Mouse (Mus musculus) layer of hippocampus, adult 8-10 months (tissue): ENCODE measurements around the gene Satb1. TPM values are rescaled to one million over a fixed set of nuclear protein-coding genes. Genes with fewer than 3 reads are reported as not detected.

Experiments used
- DNase-seq, 2 experiments: peaks; one replicate each; pipeline ENCODE4 v3.0.0; 2022; ENCODE audit warnings: low spot score in 2 of 2
- total RNA-seq, 4 experiments: library from RNA; stranded (reverse); gene quantifications; 2 replicates each; pipeline ENCODE4 v1.2.4; 2022

Satb1 gene
- total RNA-seq, 4 experiments from 2014 or later = 82.6 to 97.6 (median 91.6) TPM

DNA sequence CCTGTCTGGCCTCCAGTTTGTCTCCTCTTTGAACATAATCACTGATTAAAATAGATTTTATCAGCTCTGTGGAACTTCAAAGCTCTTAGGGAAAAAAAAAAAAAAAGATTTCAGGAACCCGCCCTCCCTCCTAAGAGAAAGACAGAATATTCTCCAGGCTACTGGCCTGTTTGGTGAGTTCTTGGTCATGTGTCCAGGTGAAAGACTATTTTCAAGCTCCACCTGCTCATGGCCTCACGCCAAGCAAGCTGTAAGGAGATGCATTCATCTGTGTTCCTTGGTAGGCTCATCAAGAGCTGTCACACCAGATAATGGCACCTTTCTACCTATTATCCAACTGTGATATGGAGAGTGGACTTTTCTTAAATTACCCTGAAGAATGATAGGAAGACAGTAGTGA is 54.1 kb downstream of the Satb1 start:
- no peak for DNase-seq

DNA sequence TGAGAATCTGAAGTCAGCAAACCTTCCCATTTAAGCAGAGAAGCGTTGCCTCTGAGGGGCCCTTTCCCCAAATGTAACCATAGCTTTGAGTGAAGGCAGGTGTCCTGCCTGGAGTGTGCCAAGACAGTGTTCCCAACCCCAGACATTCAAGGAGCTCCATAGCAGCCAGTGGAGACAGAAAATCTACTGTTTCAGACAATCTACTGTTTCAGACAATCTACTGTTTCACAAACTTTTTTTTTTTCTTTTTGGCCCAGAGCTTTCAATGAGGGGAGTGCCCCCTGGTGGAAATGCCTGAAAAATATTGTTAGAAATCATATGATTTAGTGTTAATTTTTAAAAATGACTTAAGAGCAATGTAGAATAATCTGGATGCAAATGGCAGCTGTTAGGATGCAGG is 55.3 kb downstream of the Satb1 start:
- DNase-seq = no peak

DNA sequence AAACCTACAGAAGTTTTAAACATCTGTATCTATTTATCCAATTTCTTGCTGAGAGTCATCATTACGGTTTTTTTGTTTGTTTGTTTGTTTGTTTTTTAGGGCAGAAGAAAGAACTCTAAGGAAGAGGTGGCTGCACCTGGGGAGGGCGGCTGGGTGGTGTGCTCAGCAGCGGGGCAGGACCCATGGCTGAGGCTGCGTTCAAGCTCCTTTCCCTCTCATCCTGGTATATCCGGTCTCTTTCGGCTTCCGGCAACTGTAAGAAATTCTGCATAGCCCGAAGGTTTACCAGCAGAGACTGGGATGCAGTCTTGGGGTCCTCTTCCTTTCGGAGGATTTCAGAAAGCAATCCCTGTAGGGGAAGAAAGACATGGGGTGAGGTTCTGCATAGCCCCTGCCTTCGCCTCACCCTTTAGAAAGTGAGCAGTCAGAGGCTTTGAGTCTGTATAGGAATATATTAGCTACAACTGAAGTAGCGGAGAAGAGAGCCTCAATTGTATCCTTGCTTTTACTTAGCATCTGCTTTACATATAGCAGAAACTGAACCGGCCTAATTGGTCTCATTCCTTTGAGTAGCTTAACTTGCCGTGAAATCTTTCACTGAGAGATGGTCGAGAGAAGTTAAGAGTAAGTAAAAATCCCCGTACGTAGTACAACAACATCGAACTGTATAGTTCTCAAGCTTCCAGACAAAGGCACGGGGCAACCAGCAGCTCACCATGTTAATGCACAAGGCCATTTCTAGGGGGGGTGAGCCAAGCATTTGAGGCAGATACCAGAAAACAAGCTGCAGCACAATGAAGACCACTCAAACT is 57.8 kb downstream of the Satb1 start:
- DNase-seq = no peak

DNA sequence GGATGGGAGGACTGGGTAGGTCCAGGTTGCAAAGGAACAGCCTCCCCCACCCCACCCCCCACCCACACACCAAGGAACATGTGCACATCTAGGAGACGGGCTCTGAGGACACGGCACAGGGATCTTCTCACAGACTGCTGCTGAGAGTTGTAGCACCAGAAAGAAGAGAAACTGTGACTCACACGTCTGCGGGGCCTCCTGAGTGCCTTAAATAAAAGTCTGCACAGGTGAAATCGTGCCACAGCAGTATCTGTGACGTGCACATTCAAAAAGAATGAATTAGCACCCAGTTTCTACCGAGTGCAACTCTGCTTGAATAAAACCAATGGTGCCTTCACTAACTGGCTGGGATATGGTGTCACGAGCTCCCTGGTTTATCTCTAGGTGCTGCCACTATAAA is 69.5 kb downstream of the Satb1 start:
- DNase-seq = no peak

DNA sequence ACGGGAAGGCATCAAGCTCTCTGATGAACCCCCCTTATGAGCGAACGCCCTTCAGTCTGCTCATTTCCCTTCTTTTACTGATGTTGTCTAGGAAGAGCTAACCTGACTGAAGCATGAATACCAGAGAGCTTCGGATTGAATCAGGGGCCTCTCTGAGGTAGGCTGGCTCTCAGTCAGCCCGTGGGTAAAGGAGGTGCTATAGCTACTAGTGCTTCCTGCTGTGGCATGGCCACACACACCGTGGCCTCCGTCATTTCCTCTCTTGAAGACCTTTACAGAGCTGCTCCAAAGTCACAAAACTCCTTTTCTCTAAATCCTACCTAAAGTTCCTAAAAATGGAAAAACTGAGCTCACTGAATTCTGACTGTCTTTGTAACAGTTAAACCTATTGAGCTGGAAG is 70.6 kb downstream of the Satb1 start:
- DNase-seq = no peak

DNA sequence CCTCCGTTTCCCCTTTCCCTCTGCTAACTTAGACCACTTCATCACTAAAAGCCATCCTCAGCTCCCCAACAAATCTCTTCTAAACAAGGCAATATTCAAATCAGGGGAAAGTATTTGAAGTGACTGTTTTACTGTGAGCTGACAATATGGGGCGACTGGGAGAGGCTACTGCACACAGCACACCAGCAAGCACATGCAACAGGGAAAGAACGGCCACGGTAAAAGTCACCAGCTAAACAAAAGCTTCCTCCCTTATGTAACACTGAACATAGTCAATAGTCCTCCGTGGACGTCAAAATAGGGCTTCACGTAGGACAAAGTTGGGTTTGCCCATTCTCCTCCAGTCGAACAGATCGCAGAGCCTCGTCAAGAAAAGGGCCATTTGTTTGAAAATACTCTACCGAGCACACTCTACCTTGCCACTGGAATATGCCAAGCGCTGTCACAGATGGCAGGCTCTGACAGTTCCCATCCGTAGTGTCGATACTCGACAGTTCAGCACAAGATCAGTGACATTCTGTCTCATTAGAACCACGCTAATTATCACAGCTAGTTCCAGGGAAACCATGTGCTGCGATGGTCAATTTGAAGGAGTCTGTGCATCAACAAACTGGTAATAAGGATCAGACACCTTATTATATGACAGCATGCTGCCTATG is 72.0 kb downstream of the Satb1 start:
- DNase-seq = no peak

DNA sequence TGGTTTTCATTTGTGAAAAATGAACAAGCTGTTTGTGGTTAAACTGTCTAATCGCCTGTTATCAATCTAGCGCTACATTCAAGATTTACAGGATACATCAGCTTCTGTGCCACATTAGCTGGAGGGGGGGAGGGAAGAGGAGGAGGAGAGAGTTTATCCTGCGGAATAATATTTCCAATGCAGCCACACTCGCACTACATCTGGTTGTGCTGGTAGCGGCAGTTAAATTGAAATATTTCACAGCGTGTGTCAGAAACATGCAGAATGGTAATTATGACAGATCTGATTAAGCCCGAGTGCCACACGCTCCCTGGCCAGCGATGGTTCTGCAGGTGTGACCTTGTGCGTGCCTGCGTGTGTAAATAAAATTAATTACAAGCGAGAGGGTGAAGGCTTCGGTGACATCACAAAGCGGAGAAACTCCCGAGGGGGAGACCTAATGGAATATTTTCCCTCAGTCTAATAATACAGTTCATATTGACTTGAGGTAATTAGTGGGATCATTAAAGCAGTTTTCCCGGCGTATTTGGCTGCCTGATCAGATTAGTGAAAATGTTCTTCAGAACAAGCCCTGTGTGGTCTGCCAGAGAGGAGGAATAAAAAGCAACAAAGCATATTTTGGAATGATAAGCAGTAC is 72.7 kb downstream of the Satb1 start:
- DNase-seq = no peak

DNA sequence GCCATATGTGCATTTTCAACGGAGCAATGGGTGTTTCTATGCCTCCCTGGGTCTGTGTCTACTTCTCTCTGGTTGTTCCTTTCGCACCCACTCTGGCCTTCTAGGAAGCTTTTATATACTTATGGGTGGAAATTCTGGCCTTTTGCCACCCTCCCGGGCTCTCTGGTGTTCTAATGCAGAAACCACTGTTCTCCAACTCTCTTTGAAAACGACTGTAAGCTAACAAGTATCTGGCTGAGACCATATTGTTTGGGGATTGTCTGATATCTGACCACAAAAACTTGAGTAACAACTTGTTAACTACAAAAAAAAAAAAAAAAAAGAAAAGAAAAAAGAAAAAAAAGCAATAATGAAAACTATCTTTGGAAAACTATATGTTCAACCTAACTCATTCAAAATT is 73.6 kb downstream of the Satb1 start:
- DNase-seq = no peak

DNA sequence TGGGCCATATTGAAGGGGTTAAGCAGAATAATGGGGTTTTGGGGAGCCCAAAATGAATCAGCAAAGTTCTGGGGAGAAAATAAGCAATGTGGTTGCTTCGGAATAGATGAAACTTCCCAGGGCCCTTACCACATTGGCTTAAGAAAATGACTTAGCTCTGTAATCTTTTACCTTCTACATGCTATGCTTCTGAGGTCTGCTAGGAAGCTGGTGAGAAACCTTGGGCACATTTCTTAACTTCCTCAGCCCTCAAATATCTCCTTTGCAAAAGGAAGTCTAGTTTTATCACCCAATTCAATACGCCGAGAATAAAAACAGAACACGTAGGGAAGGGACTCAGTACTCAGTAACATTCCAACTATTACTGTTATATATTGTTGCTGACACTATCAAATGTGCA is 80.9 kb downstream of the Satb1 start:
- no peak for DNase-seq

DNA sequence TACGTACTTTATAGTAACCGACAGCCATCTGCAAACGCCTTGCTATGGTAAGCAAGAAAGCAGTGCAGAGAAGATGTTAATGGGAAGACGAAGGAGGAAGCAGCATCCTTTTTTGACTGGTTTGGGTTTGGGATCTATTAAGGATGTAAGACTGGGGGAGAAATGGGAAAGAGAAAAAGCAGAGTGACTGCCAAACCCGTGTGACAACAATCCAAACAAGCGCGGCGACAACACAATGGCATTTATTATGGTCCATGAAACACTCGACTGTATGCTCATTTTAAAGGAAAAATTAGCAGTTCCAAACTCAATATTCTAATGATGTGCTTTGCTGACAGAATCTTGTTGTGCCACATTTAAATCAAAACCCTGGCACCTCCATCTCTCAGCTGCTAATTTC is 85.9 kb downstream of the Satb1 start:
- DNase-seq = no peak

DNA sequence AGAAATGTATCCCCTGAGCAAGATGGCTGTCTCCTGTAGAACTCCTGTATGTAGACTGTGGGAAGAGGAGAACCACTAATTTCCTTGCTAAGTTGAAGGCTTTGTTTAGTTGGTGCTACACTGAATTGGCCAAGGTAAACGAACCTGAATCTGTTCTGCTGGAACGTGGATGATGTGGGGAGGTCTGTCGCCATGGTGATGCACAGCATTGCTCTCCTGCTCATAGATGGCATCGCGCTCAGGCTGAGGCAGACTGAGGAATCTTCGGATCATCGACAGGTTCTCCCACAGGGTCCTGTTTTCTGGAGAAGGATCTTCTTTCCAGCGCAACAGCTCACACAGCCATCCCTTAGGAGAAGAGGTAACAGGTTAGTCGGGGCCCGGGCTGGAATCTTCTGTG is 90.6 kb downstream of the Satb1 start:
- DNase-seq = no peak

DNA sequence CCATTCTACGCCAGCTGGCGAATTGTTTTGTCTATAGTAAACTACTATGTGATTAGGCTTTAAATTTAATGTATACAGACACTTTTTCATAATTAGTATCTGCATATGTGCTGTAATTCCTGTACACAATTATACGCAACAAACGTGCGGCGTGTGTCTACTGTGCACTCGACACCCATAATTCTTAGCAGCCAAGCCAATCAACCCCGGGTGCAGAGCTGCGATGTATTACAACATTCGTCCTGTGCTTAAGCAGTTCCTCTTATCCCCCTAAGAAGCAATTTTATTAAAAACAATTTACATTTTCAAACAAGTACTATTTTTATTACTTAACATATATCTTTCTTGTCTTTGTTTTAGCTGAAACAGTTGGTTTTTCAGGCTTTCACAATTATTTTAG is 92.0 kb downstream of the Satb1 start:
- DNase-seq = no peak

DNA sequence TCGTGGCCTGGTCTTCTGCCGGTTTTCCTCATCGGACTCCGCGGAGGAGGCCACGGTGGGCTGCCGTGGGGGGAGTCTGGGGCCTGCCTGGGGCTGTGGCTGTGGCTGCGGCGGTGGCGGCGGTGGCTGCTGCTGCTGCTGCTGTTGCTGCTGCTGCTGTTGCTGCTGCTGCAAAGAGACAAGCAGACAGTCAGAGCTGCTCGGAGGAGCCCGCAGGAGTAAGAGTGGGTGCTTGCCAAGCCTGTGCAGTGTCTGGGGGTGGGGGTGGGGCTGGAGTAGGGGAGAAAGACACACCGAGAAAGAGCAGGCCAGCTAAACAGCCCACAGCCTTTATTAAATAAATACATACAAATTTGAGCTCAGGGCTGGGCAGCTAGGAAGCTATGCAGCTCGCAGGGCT is 92.8 kb downstream of the Satb1 start:
- no peak for DNase-seq

DNA sequence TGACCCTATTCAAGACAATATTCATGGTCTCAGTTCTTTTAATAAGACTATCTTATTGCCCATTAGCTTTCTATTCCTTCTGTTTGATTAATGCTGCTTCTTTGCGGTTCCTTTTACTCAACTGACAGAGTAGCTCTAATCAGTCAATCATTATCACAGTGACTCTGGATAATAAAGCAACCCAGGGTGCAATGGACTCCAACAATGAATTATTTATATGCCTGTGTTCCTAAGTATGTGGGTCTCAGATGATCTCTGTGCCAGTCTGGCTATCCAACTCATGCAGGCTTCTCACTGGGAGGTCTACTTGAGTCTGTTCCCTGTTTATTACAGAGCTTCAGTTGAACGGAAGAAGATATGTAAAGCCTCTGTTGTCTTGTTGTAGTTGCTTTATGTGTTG is 108.6 kb downstream of the Satb1 start:
- no peak for DNase-seq

DNA sequence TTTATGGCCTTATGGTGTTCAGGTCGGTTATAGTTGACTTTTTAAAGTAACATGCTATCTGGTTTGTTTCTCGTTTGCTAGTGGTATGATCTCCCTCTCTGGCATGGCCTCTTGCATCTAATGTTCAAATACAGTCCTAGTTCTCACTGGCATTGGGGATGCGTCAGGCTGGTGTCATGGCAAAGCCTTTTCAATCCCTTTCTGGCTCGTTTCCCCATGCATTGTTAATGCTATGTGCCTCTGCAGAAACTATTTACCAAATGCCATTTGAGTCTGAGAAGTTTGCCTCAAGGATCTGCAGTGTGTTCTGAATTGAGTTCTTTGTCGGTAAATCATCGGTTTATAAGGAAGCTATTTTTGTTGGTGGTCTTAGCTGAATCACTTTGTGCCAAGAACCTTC is 137.4 kb downstream of the Satb1 start:
- DNase-seq = no peak

DNA sequence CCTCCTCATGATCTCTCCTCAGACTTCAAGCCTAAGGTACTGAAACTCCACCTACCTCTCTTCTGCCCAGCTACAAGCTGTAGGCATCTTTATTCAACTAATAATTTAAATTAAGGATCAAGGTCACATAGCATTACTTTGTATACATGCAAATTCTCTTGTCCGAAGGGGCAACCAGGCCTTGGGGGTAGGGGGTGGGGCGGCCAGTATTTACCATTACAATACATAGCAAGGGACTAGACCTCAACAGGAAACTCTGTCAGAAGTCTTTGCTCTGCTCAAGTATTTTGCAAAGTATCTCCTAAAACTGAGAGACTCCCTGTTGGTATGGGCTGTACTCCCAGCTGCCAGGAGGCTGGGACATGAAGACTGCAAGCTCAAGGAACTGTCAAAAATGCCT is 137.8 kb downstream of the Satb1 start:
- no peak for DNase-seq

DNA sequence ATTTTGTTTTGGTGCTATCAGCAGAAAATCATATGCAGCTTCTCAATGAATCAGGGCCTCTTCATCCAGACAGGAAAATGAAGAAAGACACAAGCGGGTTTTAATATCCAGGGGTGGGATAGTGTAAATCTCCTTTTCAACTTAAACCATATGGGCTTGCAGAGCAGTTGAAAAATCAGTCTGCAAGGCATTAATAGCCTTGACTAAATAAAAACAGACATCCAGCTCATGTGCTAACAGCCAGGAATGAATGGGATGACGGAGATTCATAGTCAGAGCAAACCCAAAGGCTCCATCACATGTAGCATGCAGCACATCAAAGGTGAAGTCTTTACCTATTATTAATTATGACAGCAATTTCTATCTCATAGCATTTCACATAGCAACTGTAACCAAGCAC is 142.6 kb downstream of the Satb1 start:
- no peak for DNase-seq

DNA sequence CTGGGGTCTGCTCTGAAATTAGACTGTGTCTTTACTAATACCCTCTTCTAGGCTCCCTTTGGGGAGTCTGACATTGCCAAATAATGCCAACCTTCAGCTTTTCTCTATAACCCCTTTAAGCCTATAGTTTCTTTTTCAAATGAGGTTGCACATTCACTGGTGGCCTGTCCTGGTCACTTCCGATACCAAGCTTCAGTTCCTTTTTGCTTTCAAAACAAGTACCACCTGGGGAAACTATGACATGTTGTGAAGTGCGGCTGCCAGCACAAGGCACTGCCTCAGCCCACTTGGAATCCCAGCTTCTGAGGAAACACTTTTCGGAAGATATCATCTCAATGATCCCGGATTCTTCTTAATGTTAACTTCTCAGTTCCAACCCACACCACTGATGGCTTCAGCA is 145.9 kb downstream of the Satb1 start:
- no peak for DNase-seq
